Mouse (Mus musculus) retina, adult 2 months (tissue): ENCODE data around the gene Atxn1.

Experiments
- DNase-seq: peaks from one replicate; pipeline ENCODE4 v3.0.0-alpha.2; 2012; ENCODE audit warnings: low read depth, low spot score

Atxn1 gene

GRCm38 (mm10) chr13:45900776-45901175 is 64.0 kb downstream of the Atxn1 start:
- DNase-seq: no peak

GRCm38 (mm10) chr13:45897571-45897970 is 67.2 kb downstream of the Atxn1 start:
- DNase-seq: no peak

GRCm38 (mm10) chr13:45894760-45895159 is 70.0 kb downstream of the Atxn1 start:
- DNase-seq: no peak

GRCm38 (mm10) chr13:45894234-45894633 is 70.6 kb downstream of the Atxn1 start:
- DNase-seq: no peak

- no peak for DNase-seq
Measured at GRCm38 (mm10) chr13:45891073-45891472, 73.7 kb downstream of the Atxn1 start.

- DNase-seq: no peak
Measured at GRCm38 (mm10) chr13:45888953-45889749, 75.7 kb downstream of the Atxn1 start.

GRCm38 (mm10) chr13:45884878-45885277 is 79.9 kb downstream of the Atxn1 start:
- no peak for DNase-seq

GRCm38 (mm10) chr13:45883791-45884238 is 81.0 kb downstream of the Atxn1 start:
- DNase-seq: peak; percentile 56

- no peak for DNase-seq
Measured at GRCm38 (mm10) chr13:45882976-45883440, 81.8 kb downstream of the Atxn1 start.

- no peak for DNase-seq
Measured at GRCm38 (mm10) chr13:45880543-45880845, 84.3 kb downstream of the Atxn1 start.

- DNase-seq: no peak
Measured at GRCm38 (mm10) chr13:45879746-45880542, 84.9 kb downstream of the Atxn1 start.

- no peak for DNase-seq
Measured at GRCm38 (mm10) chr13:45876939-45877338, 87.9 kb downstream of the Atxn1 start.

- DNase-seq: no peak
Measured at GRCm38 (mm10) chr13:45876368-45876760, 88.4 kb downstream of the Atxn1 start.

- DNase-seq: no peak
Measured at GRCm38 (mm10) chr13:45875686-45876367, 89.0 kb downstream of the Atxn1 start.

- no peak for DNase-seq
Measured at GRCm38 (mm10) chr13:45874196-45874595, 90.6 kb downstream of the Atxn1 start.

- no peak for DNase-seq
Measured at GRCm38 (mm10) chr13:45872966-45873365, 91.8 kb downstream of the Atxn1 start.

GRCm38 (mm10) chr13:45872041-45872746 is 92.6 kb downstream of the Atxn1 start:
- no peak for DNase-seq

- no peak for DNase-seq
Measured at GRCm38 (mm10) chr13:45871554-45871953, 93.3 kb downstream of the Atxn1 start.

GRCm38 (mm10) chr13:45868886-45869285 is 95.9 kb downstream of the Atxn1 start:
- DNase-seq: no peak

- DNase-seq: no peak
Measured at GRCm38 (mm10) chr13:45867273-45867672, 97.5 kb downstream of the Atxn1 start.

- no peak for DNase-seq
Measured at GRCm38 (mm10) chr13:45866615-45867245, 98.1 kb downstream of the Atxn1 start.
